21 mouse cellular contexts compared by ENCODE assay signal in the genomic region with DNA sequence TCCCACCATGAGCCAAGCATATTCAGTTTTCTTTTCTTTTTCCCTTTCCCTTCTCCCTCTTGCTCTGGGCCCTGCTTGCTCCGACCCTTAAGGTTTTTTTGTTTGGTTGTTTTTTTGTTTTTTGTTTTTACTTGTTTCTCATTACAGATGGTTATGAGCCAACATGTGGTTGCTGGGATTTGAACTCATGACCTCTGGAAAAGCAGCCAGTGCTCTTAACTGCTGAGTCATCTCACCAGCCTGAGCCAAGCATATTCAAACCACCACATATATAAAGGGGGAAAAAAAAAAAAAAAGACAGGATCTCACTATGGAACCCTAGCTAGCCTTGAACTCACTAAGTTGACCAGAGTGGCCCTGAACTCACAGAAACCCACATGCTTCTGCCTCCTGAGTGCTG.
"Had no signal": no experiment of that assay in that cellular context is flagged by ENCODE, and none has a peak within 500 bp of the region (broad histone marks: within the 10 kb centered on the region; RNA-seq: fewer than 3 reads in every experiment).

No protein-coding gene starts in this region.

- H3K4me2 ChIP-seq: lung, embryonic 14.5 days; midbrain, embryonic 12.5 days; neural tube, embryonic 13.5 days; neural tube, embryonic 15.5 days; stomach, embryonic 15.5 days had no signal

- H3K4me1 ChIP-seq: midbrain, embryonic 10.5 days; midbrain, embryonic 12.5 days; neural tube, embryonic 13.5 days; neural tube, embryonic 15.5 days; stomach, embryonic 15.5 days had no signal

- ATAC-seq: midbrain, embryonic 16.5 days had no signal

- H3K27ac ChIP-seq: midbrain, embryonic 10.5 days; midbrain, embryonic 12.5 days; neural tube, embryonic 13.5 days; neural tube, embryonic 15.5 days; stomach, embryonic 15.5 days; stomach, postnatal 0 days had no signal

- DNase-seq: lung, adult 18-20 months; lung, embryonic 14.5 days; lung, postnatal 10 days; lung, postnatal 4 days; midbrain, embryonic 14.5 days; retina, postnatal 1 day; right cerebral cortex, adult 18-20 months; right cerebral cortex, postnatal 25 days; right cerebral cortex, postnatal 4 days; spleen, adult 18-20 months; thymus, adult 2 months; thymus, postnatal 25 days; thymus, postnatal 4 days had no signal

- H3K36me3 ChIP-seq: midbrain, embryonic 10.5 days; midbrain, embryonic 12.5 days; neural tube, embryonic 13.5 days; neural tube, embryonic 15.5 days; stomach, embryonic 15.5 days had no signal

- H3K4me3 ChIP-seq: midbrain, embryonic 10.5 days; midbrain, embryonic 12.5 days; myocyte; neural tube, embryonic 13.5 days; neural tube, embryonic 15.5 days; stomach, embryonic 15.5 days had no signal

- H3K9me3 ChIP-seq: midbrain, embryonic 10.5 days; midbrain, embryonic 12.5 days; neural tube, embryonic 13.5 days; neural tube, embryonic 15.5 days; stomach, embryonic 15.5 days had no signal

- H3K27me3 ChIP-seq: midbrain, embryonic 12.5 days; neural tube, embryonic 13.5 days; neural tube, embryonic 15.5 days; stomach, embryonic 15.5 days had no signal

- H3K9ac ChIP-seq: lung, embryonic 14.5 days; midbrain, embryonic 12.5 days; neural tube, embryonic 13.5 days; neural tube, embryonic 15.5 days; stomach, embryonic 15.5 days had no signal
